Mouse (Mus musculus): ENCODE data around the gene Otud7b. TPM values are rescaled to one million over a fixed set of nuclear protein-coding genes. Genes with fewer than 3 reads are reported as not detected.

Gene Otud7b
- total RNA-seq, 1 experiment: 23.2 TPM

- Histone ChIP-seq H3K36me3 (ENCODE audit: control insufficient read depth, insufficient read depth, low read length, poor library complexity, severe bottlenecking) (no peaks in the 10 kb centered on the region), H3K27ac (ENCODE audit: insufficient read depth, low read depth, low read length, poor library complexity, severe bottlenecking) (no peak overlapping the region), H3K9ac (ENCODE audit: insufficient read depth, low read depth, low read length, poor library complexity, severe bottlenecking) (no peak overlapping the region), H3K4me3 (ENCODE audit: insufficient read depth in 1 of 2, low read depth in 1 of 2, low read length in 2 of 2, poor library complexity in 1 of 2, severe bottlenecking in 1 of 2) (no peak overlapping the region), H3K4me1 (ENCODE audit: control insufficient read depth in 2 of 2, insufficient read depth in 2 of 2, low read length in 2 of 2, poor library complexity in 1 of 2) (no peaks in the 10 kb centered on the region; a peak in 1 of 4 replicates), H3K9me3 (ENCODE audit: control insufficient read depth, insufficient read depth, low read depth, low read length) (no peaks in the 10 kb centered on the region)
- DNase-seq (ENCODE audit: low read depth, low spot score): no peak
- TF ChIP-seq HCFC1 (IDR thresholded peaks at IDR 0.05; ENCODE audit: borderline replicate concordance, insufficient read depth, low read length): no peak
- no peak for TF ChIP-seq ZC3H11A (IDR thresholded peaks at IDR 0.05; ENCODE audit: borderline replicate concordance, low read depth, low read length)
- TF ChIP-seq ZNF384 (IDR thresholded peaks at IDR 0.05; ENCODE audit: low read depth, low read length): no peak
- TF ChIP-seq CHD2 (IDR thresholded peaks at IDR 0.05; ENCODE audit: low read depth, low read length): no peak
- no peak for TF ChIP-seq MAFK (IDR thresholded peaks at IDR 0.05; ENCODE audit: insufficient read depth, low read depth, low read length)
- in situ Hi-C loops (cut with MboI; ENCODE audit: low sequenced_read_pairs in 2 of 2, unreplicated experiment in 2 of 2): no loop called here
These were observed 34.1 kb upstream of the Otud7b start for GRCm38 (mm10) chr3:96070241-96070640.

- no peak overlapping the region for H3K27ac ChIP-seq (ENCODE audit: insufficient read depth, low read depth, low read length, poor library complexity, severe bottlenecking)
- no peak for DNase-seq (ENCODE audit: low read depth, low spot score)
- in situ Hi-C loops (cut with MboI; ENCODE audit: low sequenced_read_pairs in 2 of 2, unreplicated experiment in 2 of 2): no loop called here
These were observed 31.3 kb upstream of the Otud7b start for GRCm38 (mm10) chr3:96072921-96073486.

GRCm38 (mm10) chr3:96078066-96078465 lies 26.3 kb upstream of the Otud7b start:
- Histone ChIP-seq H3K9me3 (ENCODE audit: control insufficient read depth, insufficient read depth, low read depth, low read length) (no peaks in the 10 kb centered on the region), H3K36me3 (ENCODE audit: control insufficient read depth, insufficient read depth, low read length, poor library complexity, severe bottlenecking) (no peaks in the 10 kb centered on the region), H3K4me3 (ENCODE audit: insufficient read depth in 1 of 2, low read depth in 1 of 2, low read length in 2 of 2, poor library complexity in 1 of 2, severe bottlenecking in 1 of 2) (no peak overlapping the region), H3K4me1 (ENCODE audit: control insufficient read depth in 2 of 2, insufficient read depth in 2 of 2, low read length in 2 of 2, poor library complexity in 1 of 2) (peaks cover 0 to 4% of the 10 kb centered on the region in 2 experiments; a peak in 2 of 4 replicates), H3K27ac (ENCODE audit: insufficient read depth, low read depth, low read length, poor library complexity, severe bottlenecking) (no peak overlapping the region), H3K9ac (ENCODE audit: insufficient read depth, low read depth, low read length, poor library complexity, severe bottlenecking) (no peak overlapping the region)
- in situ Hi-C loops (cut with MboI; ENCODE audit: low sequenced_read_pairs in 2 of 2, unreplicated experiment in 2 of 2): loop anchor here in 1 of 2 experiments (25.0 kb wide), 1 partner anchor 334 kb away; no protein-coding TSS in a partner anchor
- TF ChIP-seq ZNF384 (IDR thresholded peaks at IDR 0.05; ENCODE audit: low read depth, low read length) (no peak), ZC3H11A (IDR thresholded peaks at IDR 0.05; ENCODE audit: borderline replicate concordance, low read depth, low read length) (no peak), HCFC1 (IDR thresholded peaks at IDR 0.05; ENCODE audit: borderline replicate concordance, insufficient read depth, low read length) (no peak), CHD2 (IDR thresholded peaks at IDR 0.05; ENCODE audit: low read depth, low read length) (no peak), MAFK (IDR thresholded peaks at IDR 0.05; ENCODE audit: insufficient read depth, low read depth, low read length) (no peak)
- no peak for DNase-seq (ENCODE audit: low read depth, low spot score)

More at GRCm38 (mm10) chr3:96072921-96073486, 31.3 kb upstream of the Otud7b start:
- H3K9me3 ChIP-seq (ENCODE audit: control insufficient read depth, insufficient read depth, low read depth, low read length): no peaks in the 10 kb centered on the region
- no peak overlapping the region for H3K9ac ChIP-seq (ENCODE audit: insufficient read depth, low read depth, low read length, poor library complexity, severe bottlenecking)
- no peak overlapping the region for H3K4me3 ChIP-seq (ENCODE audit: insufficient read depth in 1 of 2, low read depth in 1 of 2, low read length in 2 of 2, poor library complexity in 1 of 2, severe bottlenecking in 1 of 2)
- TF ChIP-seq MAFK (IDR thresholded peaks at IDR 0.05; ENCODE audit: insufficient read depth, low read depth, low read length) (no peak), ZNF384 (IDR thresholded peaks at IDR 0.05; ENCODE audit: low read depth, low read length) (no peak), ZC3H11A (IDR thresholded peaks at IDR 0.05; ENCODE audit: borderline replicate concordance, low read depth, low read length) (no peak), CHD2 (IDR thresholded peaks at IDR 0.05; ENCODE audit: low read depth, low read length) (no peak)
- H3K36me3 ChIP-seq (ENCODE audit: control insufficient read depth, insufficient read depth, low read length, poor library complexity, severe bottlenecking): no peaks in the 10 kb centered on the region
- no peaks in the 10 kb centered on the region for H3K4me1 ChIP-seq (ENCODE audit: control insufficient read depth in 2 of 2, insufficient read depth in 2 of 2, low read length in 2 of 2, poor library complexity in 1 of 2)

GRCm38 (mm10) chr3:96078711-96079110 lies 25.6 kb upstream of the Otud7b start:
- Histone ChIP-seq H3K36me3 (ENCODE audit: control insufficient read depth, insufficient read depth, low read length, poor library complexity, severe bottlenecking) (no peaks in the 10 kb centered on the region), H3K9me3 (ENCODE audit: control insufficient read depth, insufficient read depth, low read depth, low read length) (no peaks in the 10 kb centered on the region), H3K9ac (ENCODE audit: insufficient read depth, low read depth, low read length, poor library complexity, severe bottlenecking) (no peak overlapping the region), H3K4me1 (ENCODE audit: control insufficient read depth in 2 of 2, insufficient read depth in 2 of 2, low read length in 2 of 2, poor library complexity in 1 of 2) (peaks cover 0 to 6% of the 10 kb centered on the region in 2 experiments; a peak in 3 of 4 replicates), H3K4me3 (ENCODE audit: insufficient read depth in 1 of 2, low read depth in 1 of 2, low read length in 2 of 2, poor library complexity in 1 of 2, severe bottlenecking in 1 of 2) (no peak overlapping the region), H3K27ac (ENCODE audit: insufficient read depth, low read depth, low read length, poor library complexity, severe bottlenecking) (no peak overlapping the region)
- DNase-seq (ENCODE audit: low read depth, low spot score): no peak
- in situ Hi-C loops (cut with MboI; ENCODE audit: low sequenced_read_pairs in 2 of 2, unreplicated experiment in 2 of 2): loop anchor here in 1 of 2 experiments (25.0 kb wide), 1 partner anchor 334 kb away; no protein-coding TSS in a partner anchor
- TF ChIP-seq ZNF384 (IDR thresholded peaks at IDR 0.05; ENCODE audit: low read depth, low read length) (no peak), CHD2 (IDR thresholded peaks at IDR 0.05; ENCODE audit: low read depth, low read length) (no peak), MAFK (IDR thresholded peaks at IDR 0.05; ENCODE audit: insufficient read depth, low read depth, low read length) (no peak), ZC3H11A (IDR thresholded peaks at IDR 0.05; ENCODE audit: borderline replicate concordance, low read depth, low read length) (no peak), HCFC1 (IDR thresholded peaks at IDR 0.05; ENCODE audit: borderline replicate concordance, insufficient read depth, low read length) (no peak)
